Mouse (Mus musculus): ENCODE results near the gene Sik3. TPM values are rescaled to one million over a fixed set of nuclear protein-coding genes. Genes with fewer than 3 reads are reported as not detected.

Gene Sik3
- polyA plus RNA-seq, 1 experiment from 2014 or later, result 8.9 TPM

DNA sequence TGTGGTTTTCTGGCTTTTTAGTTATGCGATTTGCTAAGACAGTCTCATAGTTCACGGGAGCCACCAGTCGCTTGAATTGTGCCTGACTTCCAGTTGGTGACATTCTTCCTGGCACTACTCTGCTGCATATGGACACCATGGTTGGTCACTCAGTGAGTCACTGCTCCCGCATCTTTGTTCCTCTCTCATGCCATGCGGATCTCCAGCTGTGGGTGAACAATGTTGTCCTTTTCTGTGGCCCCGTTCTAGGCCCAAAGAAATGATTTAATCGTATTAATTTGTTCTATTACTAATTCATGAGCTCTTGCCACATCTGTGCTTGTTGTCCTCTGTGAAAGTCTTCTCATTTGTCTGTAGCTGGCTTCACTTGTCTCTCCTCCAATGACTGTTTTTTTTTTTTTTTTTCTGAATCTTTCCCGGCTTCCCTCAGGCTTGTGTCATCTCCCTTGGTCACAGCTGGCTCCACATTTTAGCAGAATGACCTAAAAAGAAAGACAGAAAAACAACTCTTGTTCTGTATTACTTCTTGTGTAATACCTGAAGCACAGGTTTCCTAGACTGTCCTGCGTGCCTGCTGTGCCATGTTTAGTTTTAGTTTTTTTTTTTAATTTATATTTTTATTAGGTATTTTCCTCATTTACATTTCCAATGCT is 40.5 kb downstream of the Sik3 start:
- no peak for DNase-seq (ENCODE audit: low spot score)
- peak; percentile 26; the same call in 1 of the 2 replicates for ATAC-seq
- no peak overlapping the region for H3K4me3 ChIP-seq (ENCODE audit: low read depth, low read length)
- no peaks in the 10 kb centered on the region for H3K9me3 ChIP-seq (ENCODE audit: low read length)
- TF ChIP-seq CTCF (IDR thresholded peaks at IDR 0.05) (no peak), EP300 (IDR thresholded peaks at IDR 0.05) (no peak)
- no peak overlapping the region for H3K4me2 ChIP-seq (replicated peaks; ENCODE audit: low read depth, low read length)
- no peaks in the 10 kb centered on the region for H3K27me3 ChIP-seq (replicated peaks; ENCODE audit: insufficient read depth, low read length)
- 82% methylated on average over 9 of the region's 9 CpGs for WGBS
- H3K4me1 ChIP-seq (ENCODE audit: insufficient read depth, low read depth, low read length), result peaks cover 4% of the 10 kb centered on the region; the same call in 1 of the 2 replicates
- H3K36me3 ChIP-seq (ENCODE audit: insufficient read depth, low read length), result no peaks in the 10 kb centered on the region
- H3K27ac ChIP-seq (ENCODE audit: low read length), result no peak overlapping the region
- no peak overlapping the region for H3K9ac ChIP-seq (replicated peaks; ENCODE audit: low read depth)

- no peak overlapping the region for H3K9ac ChIP-seq (replicated peaks; ENCODE audit: low read depth)
- H3K27me3 ChIP-seq (replicated peaks; ENCODE audit: insufficient read depth, low read length), result no peaks in the 10 kb centered on the region
- H3K4me3 ChIP-seq (ENCODE audit: low read depth, low read length), result no peak overlapping the region
- DNase-seq (ENCODE audit: low spot score) (no peak), ATAC-seq (no peak)
- H3K27ac ChIP-seq (ENCODE audit: low read length), result no peak overlapping the region
- peaks cover 4% of the 10 kb centered on the region for H3K4me1 ChIP-seq (ENCODE audit: insufficient read depth, low read depth, low read length)
- H3K36me3 ChIP-seq (ENCODE audit: insufficient read depth, low read length), result no peaks in the 10 kb centered on the region
- no peak overlapping the region for H3K4me2 ChIP-seq (replicated peaks; ENCODE audit: low read depth, low read length)
- H3K9me3 ChIP-seq (ENCODE audit: low read length), result no peaks in the 10 kb centered on the region
- whole genome bisulfite sequencing, result 78% methylated on average over 3 of the region's 3 CpGs
- TF ChIP-seq CTCF (IDR thresholded peaks at IDR 0.05) (no peak), EP300 (IDR thresholded peaks at IDR 0.05) (no peak)
Measured at GRCm38 (mm10) chr9:46058065-46058464, 45.4 kb downstream of the Sik3 start.

DNA sequence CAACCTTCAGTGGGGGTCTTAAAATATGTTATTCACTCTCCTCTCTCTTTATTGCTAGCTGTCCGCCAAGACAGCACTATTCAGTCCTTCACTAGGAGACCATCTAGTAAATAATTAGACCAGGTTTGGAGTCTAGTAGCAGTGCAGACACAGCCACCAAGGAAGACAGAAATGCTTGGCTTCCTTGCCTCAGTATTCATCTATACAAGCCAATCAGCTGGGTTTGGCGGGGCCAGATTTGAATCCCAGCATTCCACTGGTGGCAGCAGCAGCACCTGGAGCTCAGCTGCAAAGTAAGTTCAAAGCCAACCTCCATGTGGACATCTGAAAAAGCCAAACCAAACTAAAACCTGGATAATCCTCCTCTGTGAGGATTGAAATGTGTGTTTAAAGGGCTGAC is 47.6 kb downstream of the Sik3 start:
- Histone ChIP-seq H3K27me3 (replicated peaks; ENCODE audit: insufficient read depth, low read length) (no peaks in the 10 kb centered on the region), H3K4me2 (replicated peaks; ENCODE audit: low read depth, low read length) (no peak overlapping the region), H3K4me3 (ENCODE audit: low read depth, low read length) (no peak overlapping the region), H3K27ac (ENCODE audit: low read length) (no peak overlapping the region), H3K36me3 (ENCODE audit: insufficient read depth, low read length) (no peaks in the 10 kb centered on the region), H3K4me1 (ENCODE audit: insufficient read depth, low read depth, low read length) (no peaks in the 10 kb centered on the region; the same call in 1 of the 2 replicates), H3K9me3 (ENCODE audit: low read length) (no peaks in the 10 kb centered on the region), H3K9ac (replicated peaks; ENCODE audit: low read depth) (no peak overlapping the region)
- no peak for DNase-seq (ENCODE audit: low spot score)
- WGBS, result 82% methylated on average over 2 of the region's 2 CpGs
- no peak for ATAC-seq
- no peak for TF ChIP-seq CTCF (IDR thresholded peaks at IDR 0.05)
- no peak for TF ChIP-seq EP300 (IDR thresholded peaks at IDR 0.05)

DNA sequence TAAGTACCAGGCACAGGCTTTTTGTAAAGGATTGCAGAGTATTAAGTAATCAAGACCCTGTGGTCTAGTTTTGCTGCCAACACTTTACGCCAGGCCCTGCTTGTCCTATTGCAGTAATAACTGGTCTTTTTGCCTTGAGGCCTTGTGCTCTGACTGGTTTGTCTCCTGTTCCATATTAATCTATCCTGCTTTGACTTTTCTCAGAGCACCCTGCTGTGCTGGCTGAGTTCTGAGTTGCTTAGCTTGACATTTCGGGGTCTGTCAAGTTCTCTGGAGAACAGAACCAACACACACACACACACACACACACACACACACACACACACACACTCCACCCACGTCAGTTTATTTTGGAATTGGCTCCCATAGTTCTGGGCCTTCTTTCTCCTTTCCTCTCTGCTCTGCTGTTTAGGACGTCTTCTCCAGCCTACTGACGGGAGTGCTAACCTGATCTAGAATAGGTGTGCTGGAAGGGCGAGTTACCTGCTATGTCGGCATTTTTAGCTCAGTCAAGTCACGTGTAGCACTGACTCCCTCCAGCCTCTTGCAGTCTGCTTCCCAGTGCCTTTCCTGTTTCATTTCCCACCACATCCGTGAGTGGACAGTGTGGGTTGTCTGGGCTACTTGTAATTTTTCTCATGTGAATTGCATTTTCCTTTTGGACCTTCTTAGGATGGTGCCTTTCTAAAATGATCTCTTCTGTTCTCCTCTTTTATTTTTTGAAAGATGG is 49.2 kb downstream of the Sik3 start:
- TF ChIP-seq CTCF (IDR thresholded peaks at IDR 0.05), result no peak
- TF ChIP-seq EP300 (IDR thresholded peaks at IDR 0.05), result no peak

GRCm38 (mm10) chr9:46064331-46064730 is 51.7 kb downstream of the Sik3 start:
- DNase-seq (ENCODE audit: low spot score) (no peak), ATAC-seq (no peak)
- 92% methylated on average over 7 of the region's 7 CpGs for WGBS
- Histone ChIP-seq H3K27ac (ENCODE audit: low read length) (no peak overlapping the region), H3K4me2 (replicated peaks; ENCODE audit: low read depth, low read length) (no peak overlapping the region), H3K9ac (replicated peaks; ENCODE audit: low read depth) (no peak overlapping the region), H3K9me3 (ENCODE audit: low read length) (no peaks in the 10 kb centered on the region), H3K27me3 (replicated peaks; ENCODE audit: insufficient read depth, low read length) (no peaks in the 10 kb centered on the region), H3K4me3 (ENCODE audit: low read depth, low read length) (no peak overlapping the region), H3K4me1 (ENCODE audit: insufficient read depth, low read depth, low read length) (peaks cover 12% of the 10 kb centered on the region), H3K36me3 (ENCODE audit: insufficient read depth, low read length) (no peaks in the 10 kb centered on the region)
- TF ChIP-seq EP300 (IDR thresholded peaks at IDR 0.05), result no peak
- TF ChIP-seq CTCF (IDR thresholded peaks at IDR 0.05), result no peak

More for the DNA sequence above, 49.2 kb downstream of the Sik3 start:
- DNase-seq (ENCODE audit: low spot score), result peak; percentile 84
- Histone ChIP-seq H3K9ac (replicated peaks; ENCODE audit: low read depth) (no peak overlapping the region), H3K27me3 (replicated peaks; ENCODE audit: insufficient read depth, low read length) (no peaks in the 10 kb centered on the region), H3K4me3 (ENCODE audit: low read depth, low read length) (no peak overlapping the region), H3K27ac (ENCODE audit: low read length) (0 out of 2 replicates have a peak overlapping the region, but pooled peaks have one; percentile 11), H3K4me1 (ENCODE audit: insufficient read depth, low read depth, low read length) (peaks cover under 1% of the 10 kb centered on the region), H3K9me3 (ENCODE audit: low read length) (no peaks in the 10 kb centered on the region), H3K4me2 (replicated peaks; ENCODE audit: low read depth, low read length) (no peak overlapping the region), H3K36me3 (ENCODE audit: insufficient read depth, low read length) (no peaks in the 10 kb centered on the region)
- peak; percentile 70 for ATAC-seq
- 45% methylated on average over 9 of the region's 9 CpGs for WGBS

DNA sequence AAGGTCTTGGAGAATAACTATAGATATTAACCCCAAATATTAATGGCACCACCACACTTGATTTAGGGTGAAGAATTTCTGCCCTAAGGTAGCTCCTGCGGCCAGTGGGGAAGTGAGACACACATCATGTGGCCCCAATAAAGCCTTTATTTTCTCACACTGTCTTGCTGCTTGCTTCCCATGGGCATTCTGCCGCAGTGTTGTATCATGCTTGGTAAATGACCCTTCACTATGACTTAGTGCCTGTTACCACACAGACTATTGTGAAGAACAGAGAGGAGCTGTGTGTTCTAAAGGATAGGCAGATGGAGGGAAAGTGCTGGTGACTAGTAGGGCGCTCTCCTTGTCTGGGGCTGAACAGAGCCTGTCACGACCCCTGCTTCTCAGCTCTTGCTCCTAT is 54.1 kb downstream of the Sik3 start:
- no peaks in the 10 kb centered on the region for H3K36me3 ChIP-seq (ENCODE audit: insufficient read depth, low read length)
- TF ChIP-seq CTCF (IDR thresholded peaks at IDR 0.05) (no peak), EP300 (IDR thresholded peaks at IDR 0.05) (no peak)
- no peaks in the 10 kb centered on the region for H3K9me3 ChIP-seq (ENCODE audit: low read length)
- no peak overlapping the region for H3K4me3 ChIP-seq (ENCODE audit: low read depth, low read length)
- H3K9ac ChIP-seq (replicated peaks; ENCODE audit: low read depth), result no peak overlapping the region
- ATAC-seq (no peak), DNase-seq (ENCODE audit: low spot score) (no peak)
- H3K27ac ChIP-seq (ENCODE audit: low read length), result no peak overlapping the region
- H3K4me2 ChIP-seq (replicated peaks; ENCODE audit: low read depth, low read length), result no peak overlapping the region
- peaks cover 14% of the 10 kb centered on the region; the same call in 1 of the 2 replicates for H3K4me1 ChIP-seq (ENCODE audit: insufficient read depth, low read depth, low read length)
- 76% methylated on average over 4 of the region's 4 CpGs for WGBS
- no peaks in the 10 kb centered on the region for H3K27me3 ChIP-seq (replicated peaks; ENCODE audit: insufficient read depth, low read length)

All from lung, postnatal 0 days (tissue).